Mouse (Mus musculus) limb, embryonic 15.5 days (tissue): ENCODE data around the gene Gm12216. TPM values are rescaled to one million over a fixed set of nuclear protein-coding genes. Genes with fewer than 3 reads are reported as not detected.

Source experiments
- ATAC-seq: fragments of 200-750 bp; cut with Nextera tagmentation; 2 replicates; pipeline ENCODE4 v1.8.0; 2017; ENCODE audit warnings: low read depth, moderate TSS enrichment; ENCODE audit not compliant: insufficient number of reproducible peaks, low FRiP score, low TSS enrichment
- H3K27ac ChIP-seq: fragments of 300-500 bp; sonication (generic); 2 replicates; pipeline ENCODE4 v1.5.1; 2015; ENCODE audit warnings: moderate library complexity, mild to moderate bottlenecking, inconsistent platforms
- H3K27me3 ChIP-seq: fragments of 300-500 bp; sonication (generic); 2 replicates; pipeline ENCODE4 v1.6.1; 2015; ENCODE audit warnings: inconsistent platforms
- H3K36me3 ChIP-seq: fragments of 300-500 bp; sonication (generic); 2 replicates; pipeline ENCODE4 v1.6.1; 2015; ENCODE audit warnings: inconsistent platforms
- H3K4me1 ChIP-seq: fragments of 300-500 bp; sonication (generic); 2 replicates; pipeline ENCODE4 v1.6.1; 2015; ENCODE audit warnings: inconsistent platforms
- H3K4me2 ChIP-seq: fragments of 300-500 bp; sonication (generic); 2 replicates; pipeline ENCODE4 v1.6.1; 2015; ENCODE audit warnings: mild to moderate bottlenecking, inconsistent platforms
- H3K4me3 ChIP-seq: fragments of 300-500 bp; sonication (generic); 2 replicates; pipeline ENCODE4 v1.5.1; 2015; ENCODE audit warnings: mild to moderate bottlenecking, inconsistent platforms
- H3K9ac ChIP-seq: fragments of 300-500 bp; sonication (generic); 2 replicates; pipeline ENCODE4 v1.6.1; 2015; ENCODE audit warnings: inconsistent platforms
- H3K9me3 ChIP-seq: fragments of 300-500 bp; sonication (generic); 2 replicates; pipeline ENCODE4 v1.6.1; 2016; ENCODE audit warnings: inconsistent platforms
- WGBS: fragments of 180-500 bp; shearing (Covaris S2); methylation state at CpG from one replicate; pipeline ENCODE4 v1.1.7; 2015; 5-methylcytosine and 5-hydroxymethylcytosine counted together
- polyA plus RNA-seq: library from polyadenylated mRNA; unstranded; fragments of >200 nt; fragmentation: Nextera tagmentation; extraction: Ambion mirVana; gene quantifications from 2 replicates; pipeline ENCODE4 v1.2.1, GENCODE M21; 2015

The Gm12216 gene
- polyA plus RNA-seq, 1 experiment from 2014 or later, result 0.37 TPM

DNA sequence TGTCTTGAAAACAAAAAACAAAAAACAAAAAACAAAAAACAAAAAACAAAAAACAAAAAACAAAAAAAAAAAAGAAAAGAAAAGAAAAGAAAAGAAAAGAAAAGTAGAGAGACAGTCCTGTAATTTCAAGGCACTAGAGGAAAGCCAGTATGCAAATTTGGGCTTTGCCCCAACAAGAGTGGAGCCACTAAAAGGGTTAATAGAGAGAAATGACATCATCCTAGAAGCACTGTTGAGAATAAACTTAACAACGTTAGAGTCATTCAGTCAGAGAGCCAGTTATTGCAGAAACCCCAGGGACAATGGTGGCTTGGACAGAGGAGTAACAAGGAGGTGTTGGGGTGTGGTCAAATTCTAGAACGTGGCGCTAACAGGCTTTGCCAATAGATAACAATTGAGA is 44.2 kb downstream of the Gm12216 start:
- Histone ChIP-seq H3K4me3 (no peak overlapping the region), H3K36me3 (no peaks in the 10 kb centered on the region), H3K4me1 (0 out of 2 replicates have a peak, but pooled peaks cover 6% of the 10 kb centered on the region), H3K4me2 (no peak overlapping the region), H3K27me3 (no peaks in the 10 kb centered on the region), H3K9me3 (no peaks in the 10 kb centered on the region), H3K27ac (no peak overlapping the region), H3K9ac (no peak overlapping the region)
- ATAC-seq, result no peak
- WGBS, result 41% methylated on average over 3 of the region's 3 CpGs

DNA sequence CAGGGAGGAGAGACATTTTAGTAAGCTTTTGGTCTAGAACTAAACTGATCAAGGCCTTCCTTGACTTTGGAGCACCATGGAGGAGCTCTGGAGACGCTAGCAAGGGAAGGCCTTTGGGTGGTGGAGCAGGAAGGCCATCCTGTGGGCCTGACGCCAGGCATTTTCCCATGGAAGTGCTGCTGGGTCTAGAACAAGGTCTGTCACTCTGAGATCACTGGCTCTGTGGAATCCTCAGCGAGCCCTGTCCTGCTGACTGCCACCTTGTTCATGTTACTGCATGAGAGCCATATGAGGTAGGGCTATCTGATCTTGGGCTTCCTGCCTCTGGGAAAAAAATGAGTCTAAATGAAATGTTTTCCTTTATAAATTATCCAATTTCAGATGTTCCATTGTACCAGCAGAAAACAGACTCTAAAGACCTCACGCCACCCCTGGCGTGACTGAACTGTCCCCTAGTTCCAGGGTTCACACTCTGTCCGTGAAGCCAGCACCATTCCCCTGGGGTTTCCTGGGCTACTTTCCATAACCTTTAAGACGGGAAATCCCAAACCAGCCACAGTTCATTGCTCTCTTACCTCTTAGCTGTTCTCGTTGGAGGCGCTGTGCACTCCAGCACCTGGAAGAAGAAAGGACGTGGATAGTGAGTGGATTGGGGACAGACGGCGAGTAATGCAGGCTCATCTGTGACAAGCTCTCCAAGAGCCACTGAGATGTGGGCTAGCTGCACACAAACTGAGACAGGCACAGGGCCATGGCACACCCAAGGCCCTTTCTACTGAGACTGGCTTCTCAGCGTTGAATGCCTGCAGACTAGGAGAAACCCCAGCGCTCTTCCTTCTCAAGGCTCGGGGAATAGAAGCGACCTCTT is 45.8 kb downstream of the Gm12216 start:
- WGBS, result 72% methylated on average over 16 of the region's 16 CpGs
- no peak overlapping the region for H3K9ac ChIP-seq
- H3K4me2 ChIP-seq, result no peak overlapping the region
- H3K4me1 ChIP-seq, result 0 out of 2 replicates have a peak, but pooled peaks cover 6% of the 10 kb centered on the region
- H3K27ac ChIP-seq, result no peak overlapping the region
- H3K4me3 ChIP-seq, result no peak overlapping the region
- no peaks in the 10 kb centered on the region for H3K27me3 ChIP-seq
- no peak for ATAC-seq
- H3K36me3 ChIP-seq, result no peaks in the 10 kb centered on the region
- no peaks in the 10 kb centered on the region for H3K9me3 ChIP-seq

DNA sequence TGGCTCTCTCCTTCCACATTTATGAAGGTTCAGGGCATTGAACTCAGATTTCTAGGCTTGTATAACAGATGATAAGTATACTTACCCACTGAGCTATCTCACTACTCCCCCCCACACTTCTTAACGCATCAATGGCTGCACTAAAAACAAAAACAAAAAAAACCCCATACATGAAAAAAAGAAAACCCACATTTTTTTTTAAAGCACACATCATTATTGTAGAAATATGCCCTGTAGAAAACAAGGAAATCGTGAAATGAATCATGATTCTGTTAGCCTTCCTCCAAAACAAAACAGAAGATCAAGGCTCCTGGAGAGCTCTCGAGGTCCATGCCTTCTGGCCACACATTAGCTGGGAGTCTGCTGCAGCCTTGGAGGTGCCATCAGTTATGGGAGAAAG is 47.7 kb downstream of the Gm12216 start:
- Histone ChIP-seq H3K27me3 (no peaks in the 10 kb centered on the region), H3K9ac (no peak overlapping the region)
- WGBS, result 78% methylated on average over 3 of the region's 3 CpGs

DNA sequence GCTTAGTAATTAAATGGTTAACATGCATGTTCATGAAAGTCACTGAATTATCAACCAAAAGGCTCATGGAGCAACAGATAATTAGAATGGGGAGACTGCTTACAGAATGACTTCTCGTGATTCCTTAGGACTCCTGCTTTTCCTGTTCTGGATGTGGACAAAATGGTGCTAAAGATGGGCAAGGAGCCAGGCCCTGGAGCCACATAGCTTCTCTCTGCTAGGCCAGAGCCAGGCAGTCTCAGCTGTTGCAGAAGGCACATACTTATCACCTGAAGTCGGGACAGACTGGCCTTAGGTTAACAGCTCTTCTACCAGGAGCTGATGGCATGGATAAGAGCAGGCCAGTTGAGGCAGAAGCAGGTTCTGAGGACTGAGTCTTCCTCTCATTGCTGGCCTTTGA is 48.3 kb downstream of the Gm12216 start:
- Histone ChIP-seq H3K4me3 (no peak overlapping the region), H3K4me2 (no peak overlapping the region), H3K27ac (no peak overlapping the region), H3K9me3 (no peaks in the 10 kb centered on the region), H3K9ac (no peak overlapping the region), H3K27me3 (no peaks in the 10 kb centered on the region), H3K36me3 (no peaks in the 10 kb centered on the region), H3K4me1 (peaks cover 7% of the 10 kb centered on the region; the same call in 1 of the 2 replicates)
- no peak for ATAC-seq
- 56% methylated on average over 2 of the region's 2 CpGs for WGBS

More for the DNA sequence above, 47.7 kb downstream of the Gm12216 start:
- Histone ChIP-seq H3K4me2 (no peak overlapping the region), H3K36me3 (no peaks in the 10 kb centered on the region), H3K4me3 (no peak overlapping the region), H3K27ac (no peak overlapping the region), H3K9me3 (no peaks in the 10 kb centered on the region), H3K4me1 (0 out of 2 replicates have a peak, but pooled peaks cover 6% of the 10 kb centered on the region)
- no peak for ATAC-seq

DNA sequence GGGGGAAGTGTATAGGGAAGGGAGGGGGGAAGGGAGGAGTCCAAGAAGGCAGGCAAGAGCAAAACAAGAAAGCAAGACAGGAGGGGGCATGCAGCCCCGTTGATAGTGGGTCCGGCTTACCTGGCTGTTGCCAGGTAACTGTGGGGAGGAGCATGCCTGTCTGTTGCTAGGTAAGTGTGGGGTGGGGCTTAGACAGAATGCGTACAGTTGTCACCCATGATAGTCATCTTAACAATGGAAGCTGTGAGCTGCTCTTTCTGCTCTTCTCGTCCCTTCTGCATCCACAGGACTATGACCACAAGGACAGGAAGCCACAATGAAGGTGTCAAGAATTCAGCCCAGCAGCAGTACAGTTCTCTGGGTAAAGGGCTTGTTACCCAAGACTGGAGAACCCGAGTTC is 48.9 kb downstream of the Gm12216 start:
- ATAC-seq, result no peak

DNA sequence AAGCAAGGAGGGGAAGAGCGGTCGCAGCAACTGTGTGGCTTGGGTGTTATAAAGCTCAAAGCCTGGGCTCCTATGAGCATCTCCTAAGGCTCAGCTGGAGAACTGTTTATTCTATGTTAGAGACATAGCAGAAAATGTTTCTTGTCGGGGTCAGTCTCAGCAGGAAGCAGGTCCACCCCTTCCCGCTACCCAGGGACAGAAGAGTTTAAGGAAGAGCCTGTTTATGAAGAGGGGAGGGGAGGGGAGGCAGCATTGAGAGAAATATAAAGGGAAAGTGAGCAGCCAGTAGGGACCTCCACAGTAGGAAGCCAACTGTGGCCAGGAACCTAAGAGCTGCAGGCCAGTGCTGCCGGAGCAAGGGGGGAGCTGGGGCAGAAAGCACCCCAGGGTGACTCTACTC is 49.7 kb downstream of the Gm12216 start:
- 52% methylated on average over 5 of the region's 5 CpGs for WGBS
- Histone ChIP-seq H3K4me3 (no peak overlapping the region), H3K9ac (no peak overlapping the region), H3K4me2 (no peak overlapping the region), H3K4me1 (peaks cover 11% of the 10 kb centered on the region), H3K27me3 (no peaks in the 10 kb centered on the region), H3K9me3 (no peaks in the 10 kb centered on the region), H3K27ac (no peak overlapping the region), H3K36me3 (no peaks in the 10 kb centered on the region)
- no peak for ATAC-seq

More for the DNA sequence above, 48.9 kb downstream of the Gm12216 start:
- Histone ChIP-seq H3K9me3 (no peaks in the 10 kb centered on the region), H3K4me3 (no peak overlapping the region), H3K9ac (no peak overlapping the region), H3K27me3 (no peaks in the 10 kb centered on the region), H3K27ac (no peak overlapping the region), H3K36me3 (no peaks in the 10 kb centered on the region), H3K4me1 (peaks cover 11% of the 10 kb centered on the region), H3K4me2 (no peak overlapping the region)
- 57% methylated on average over 5 of the region's 5 CpGs for WGBS

DNA sequence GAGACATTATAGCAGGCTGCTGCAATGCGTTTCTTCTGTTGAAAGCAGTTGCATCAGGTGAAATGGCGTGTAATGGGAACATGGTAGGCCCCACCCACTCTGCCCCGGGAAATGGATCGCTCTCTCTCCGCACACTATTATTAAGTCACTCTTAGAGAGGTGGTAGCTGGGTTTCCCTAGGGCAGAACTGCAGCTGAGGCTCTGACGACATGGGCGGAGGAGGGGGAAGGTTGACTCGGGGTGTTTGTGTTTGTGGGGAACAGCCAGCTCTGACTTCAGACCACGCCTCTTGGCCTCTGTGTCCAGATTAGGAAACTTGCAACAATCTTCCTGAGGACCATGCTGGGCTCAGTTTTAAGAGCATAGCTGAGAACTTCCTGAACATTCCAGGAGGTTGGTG is 53.3 kb downstream of the Gm12216 start:
- Histone ChIP-seq H3K27ac (no peak overlapping the region), H3K9ac (no peak overlapping the region), H3K9me3 (no peaks in the 10 kb centered on the region), H3K4me2 (no peak overlapping the region), H3K4me1 (peaks cover 11% of the 10 kb centered on the region), H3K4me3 (no peak overlapping the region), H3K36me3 (no peaks in the 10 kb centered on the region), H3K27me3 (no peaks in the 10 kb centered on the region)
- ATAC-seq, result no peak
- WGBS, result 53% methylated on average over 9 of the region's 9 CpGs

DNA sequence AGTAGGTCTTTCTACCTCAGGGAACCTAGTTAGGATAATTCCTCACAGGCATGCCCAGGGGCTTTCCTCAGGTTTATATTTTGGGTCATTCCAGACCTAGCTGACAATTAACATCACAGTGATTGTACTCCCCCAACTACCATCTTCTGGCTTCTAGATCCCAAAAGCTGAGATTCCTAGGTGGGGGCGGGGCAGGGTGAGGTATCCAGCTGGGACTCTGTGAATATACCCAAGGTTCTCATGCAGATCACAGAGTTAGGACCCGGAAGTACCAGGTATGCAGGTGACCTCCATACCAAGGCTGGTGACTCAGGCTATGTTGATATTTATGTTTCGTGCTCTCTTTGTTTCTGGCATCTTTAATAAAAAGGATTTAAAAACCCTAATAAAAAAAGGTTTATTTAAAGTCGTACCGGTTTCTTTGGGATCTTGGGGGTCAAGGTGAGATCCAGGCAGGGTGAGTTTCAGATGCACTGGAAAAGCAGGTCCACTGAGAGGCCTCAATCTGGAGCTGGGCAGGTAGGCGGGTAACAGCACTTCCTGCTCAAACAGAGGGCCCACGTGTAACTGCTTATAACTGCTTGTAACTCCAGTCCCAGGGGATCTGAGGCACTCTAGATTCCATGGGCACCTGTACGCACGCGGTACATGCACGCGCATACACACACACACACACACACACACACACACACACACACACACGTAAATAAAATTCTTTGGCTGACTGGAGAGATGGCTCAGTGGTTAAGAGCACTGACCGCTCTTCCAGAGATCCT is 54.3 kb downstream of the Gm12216 start:
- no peak overlapping the region for H3K4me3 ChIP-seq
- H3K27me3 ChIP-seq, result no peaks in the 10 kb centered on the region
- H3K4me2 ChIP-seq, result no peak overlapping the region
- no peak overlapping the region for H3K27ac ChIP-seq
- peaks cover 10% of the 10 kb centered on the region for H3K4me1 ChIP-seq
- H3K36me3 ChIP-seq, result no peaks in the 10 kb centered on the region
- H3K9me3 ChIP-seq, result no peaks in the 10 kb centered on the region
- no peak for ATAC-seq
- H3K9ac ChIP-seq, result no peak overlapping the region
- WGBS, result 64% methylated on average over 14 of the region's 14 CpGs

DNA sequence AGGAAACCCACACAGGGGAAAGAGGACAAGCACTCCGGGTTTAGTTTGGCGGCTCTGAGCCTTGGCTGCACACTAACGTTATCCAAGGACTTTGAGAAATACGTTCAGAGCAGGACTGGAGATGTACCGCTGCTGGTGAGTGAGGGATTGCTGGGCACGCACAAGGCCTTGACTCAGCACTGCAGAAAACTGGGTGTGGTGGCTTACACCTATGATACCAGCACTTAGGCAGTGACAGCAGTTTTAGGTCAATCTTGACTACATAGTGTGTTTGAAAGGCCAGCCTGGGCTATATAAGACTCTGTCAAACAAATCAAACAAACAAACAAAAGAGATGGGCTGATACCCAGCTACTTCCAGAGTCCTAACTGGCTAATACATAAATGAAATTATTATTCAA is 55.6 kb downstream of the Gm12216 start:
- Histone ChIP-seq H3K4me2 (no peak overlapping the region), H3K9ac (no peak overlapping the region), H3K9me3 (no peaks in the 10 kb centered on the region), H3K36me3 (no peaks in the 10 kb centered on the region), H3K27me3 (no peaks in the 10 kb centered on the region), H3K4me3 (no peak overlapping the region), H3K27ac (no peak overlapping the region), H3K4me1 (peaks cover 10% of the 10 kb centered on the region)
- 82% methylated on average over 6 of the region's 6 CpGs for WGBS
- ATAC-seq, result no peak

DNA sequence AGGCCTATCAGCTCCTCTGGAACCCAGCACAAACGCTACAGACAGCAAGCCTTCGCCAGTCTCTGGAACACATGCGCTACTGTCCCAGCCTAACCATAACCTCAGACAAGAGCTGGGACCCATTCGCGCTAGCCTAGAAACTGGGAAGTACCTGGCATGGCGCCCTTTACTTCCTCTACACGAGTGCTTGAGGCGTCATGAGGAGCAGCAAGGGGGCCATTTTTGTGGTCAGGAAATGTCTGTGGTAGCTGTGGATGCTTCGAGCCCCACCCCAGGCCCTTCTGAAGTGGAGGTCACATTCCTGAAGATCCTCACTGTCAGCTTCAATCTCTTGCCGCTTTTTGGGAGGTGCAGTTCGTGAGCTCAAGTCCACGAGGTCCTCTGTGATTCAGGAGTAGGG is 56.0 kb downstream of the Gm12216 start:
- H3K9me3 ChIP-seq, result no peaks in the 10 kb centered on the region
- 69% methylated on average over 12 of the region's 12 CpGs for WGBS
- H3K4me3 ChIP-seq, result no peak overlapping the region
- no peak overlapping the region for H3K4me2 ChIP-seq
- H3K9ac ChIP-seq, result no peak overlapping the region
- no peak for ATAC-seq
- H3K27me3 ChIP-seq, result no peaks in the 10 kb centered on the region
- peaks cover 10% of the 10 kb centered on the region for H3K4me1 ChIP-seq
- no peaks in the 10 kb centered on the region for H3K36me3 ChIP-seq
- H3K27ac ChIP-seq, result no peak overlapping the region

DNA sequence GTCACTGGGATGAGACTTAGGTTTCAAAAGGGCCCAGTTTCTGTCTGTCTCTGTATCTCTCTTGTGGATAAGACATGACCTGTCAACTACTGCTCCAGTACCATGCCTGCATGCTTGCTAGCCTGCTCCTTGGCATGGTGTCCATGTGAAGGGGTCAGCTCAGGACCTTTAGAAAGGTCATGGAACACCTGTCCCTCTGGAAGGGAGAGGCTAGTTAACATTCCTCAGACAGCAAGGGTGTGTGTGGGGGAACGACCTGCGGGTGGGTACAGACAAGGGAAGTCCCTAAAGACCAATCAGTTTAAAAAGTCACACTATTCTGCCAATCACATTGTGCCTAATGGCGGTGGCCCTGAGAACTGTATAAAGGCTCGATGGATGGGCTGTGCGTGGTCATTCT is 58.1 kb downstream of the Gm12216 start:
- Histone ChIP-seq H3K36me3 (no peaks in the 10 kb centered on the region), H3K4me1 (peaks cover 26% of the 10 kb centered on the region), H3K4me2 (no peak overlapping the region), H3K27me3 (no peaks in the 10 kb centered on the region), H3K4me3 (no peak overlapping the region), H3K27ac (no peak overlapping the region), H3K9me3 (no peaks in the 10 kb centered on the region), H3K9ac (no peak overlapping the region)
- no peak for ATAC-seq
- WGBS, result 81% methylated on average over 5 of the region's 5 CpGs

DNA sequence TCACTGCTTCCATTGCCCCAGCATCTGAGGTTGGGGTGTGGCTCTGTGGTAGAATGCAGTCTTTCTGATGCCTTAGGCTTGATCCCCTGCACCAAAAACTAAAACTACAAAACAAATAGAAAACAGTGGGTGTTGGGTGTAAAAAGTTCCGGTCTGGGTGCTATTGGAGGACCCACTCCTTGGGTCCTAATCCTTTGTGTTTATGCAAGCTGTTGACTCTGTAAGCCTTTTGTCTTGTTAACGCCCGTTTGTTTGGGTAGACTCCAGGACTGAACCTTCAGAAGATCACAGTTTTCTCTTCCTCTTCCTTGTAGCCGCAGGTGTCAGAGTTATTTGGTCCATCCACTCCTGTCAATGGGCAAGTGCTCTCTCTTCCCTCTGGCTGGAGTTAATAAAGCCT is 59.0 kb downstream of the Gm12216 start:
- no peak overlapping the region for H3K9ac ChIP-seq
- H3K27me3 ChIP-seq, result no peaks in the 10 kb centered on the region
- H3K4me3 ChIP-seq, result no peak overlapping the region
- H3K9me3 ChIP-seq, result no peaks in the 10 kb centered on the region
- no peaks in the 10 kb centered on the region for H3K36me3 ChIP-seq
- H3K27ac ChIP-seq, result no peak overlapping the region
- H3K4me1 ChIP-seq, result peaks cover 26% of the 10 kb centered on the region
- H3K4me2 ChIP-seq, result no peak overlapping the region
- ATAC-seq, result no peak
- 64% methylated on average over 4 of the region's 4 CpGs for WGBS
